Mouse (Mus musculus) lung, postnatal 25 days (tissue): ENCODE data around the gene Rufy1.
"Not testable (repeated sequence)": the region's sequence is repeated elsewhere in the genome, so short reads cannot be mapped to it uniquely, and the experiment has no call there.

ENCODE experiments used
- DNase-seq: peaks from one replicate; pipeline ENCODE4 v3.0.0; 2022; ENCODE audit warnings: low spot score

The Rufy1 gene

GRCm38 (mm10) chr11:50379023-50379752 is 51.7 kb downstream of the Rufy1 start:
- DNase-seq, result no peak

GRCm38 (mm10) chr11:50377892-50378684 is 52.8 kb downstream of the Rufy1 start:
- DNase-seq, result peak; percentile 89

GRCm38 (mm10) chr11:50376911-50377891 is 53.7 kb downstream of the Rufy1 start, which contains the start of gene Hnrnph1:
TSS of gene Hnrnph1 (plus strand) at chr11:50376990.
- peak; percentile 98 for DNase-seq

GRCm38 (mm10) chr11:50376156-50376790 is 54.7 kb downstream of the Rufy1 start:
- no peak for DNase-seq

GRCm38 (mm10) chr11:50375421-50375820 is 55.5 kb downstream of the Rufy1 start:
- DNase-seq, result no peak

- no peak for DNase-seq
Observed at GRCm38 (mm10) chr11:50374286-50375015, 56.5 kb downstream of the Rufy1 start.

GRCm38 (mm10) chr11:50373621-50374020 is 57.3 kb downstream of the Rufy1 start:
- DNase-seq, result no peak

GRCm38 (mm10) chr11:50373086-50373485 is 57.8 kb downstream of the Rufy1 start:
- no peak for DNase-seq

- no peak for DNase-seq
Observed at GRCm38 (mm10) chr11:50371911-50372310, 59.0 kb downstream of the Rufy1 start.

GRCm38 (mm10) chr11:50371399-50371841 is 59.5 kb downstream of the Rufy1 start:
- peak; percentile 59 for DNase-seq

GRCm38 (mm10) chr11:50370969-50371368 is 60.0 kb downstream of the Rufy1 start:
- DNase-seq, result no peak

GRCm38 (mm10) chr11:50369360-50369911 is 61.5 kb downstream of the Rufy1 start:
- DNase-seq, result peak; percentile 18

GRCm38 (mm10) chr11:50367531-50367930 is 63.4 kb downstream of the Rufy1 start:
- no peak for DNase-seq

GRCm38 (mm10) chr11:50365322-50365721 is 65.6 kb downstream of the Rufy1 start:
- DNase-seq, result no peak

GRCm38 (mm10) chr11:50364548-50364947 is 66.4 kb downstream of the Rufy1 start:
- DNase-seq, result peak; percentile 81

GRCm38 (mm10) chr11:50361282-50361681 is 69.6 kb downstream of the Rufy1 start:
- not testable (repeated sequence) for DNase-seq

GRCm38 (mm10) chr11:50358950-50359861 is 71.7 kb downstream of the Rufy1 start:
- peak; percentile 47 for DNase-seq

- peak; percentile 9 for DNase-seq
Observed at GRCm38 (mm10) chr11:50355395-50355794, 75.5 kb downstream of the Rufy1 start.

- no peak for DNase-seq
Observed at GRCm38 (mm10) chr11:50354851-50355250, 76.1 kb downstream of the Rufy1 start.
